Mouse (Mus musculus) heart, embryonic 11.5 days (tissue): ENCODE data around the gene Cyth1. TPM values are rescaled to one million over a fixed set of nuclear protein-coding genes. Genes with fewer than 3 reads are reported as not detected.

Experiments used
- polyA plus RNA-seq: library from polyadenylated mRNA; unstranded; fragments of >200 nt; fragmentation: Nextera tagmentation; extraction: Ambion mirVana; gene quantifications from 2 replicates; pipeline ENCODE4 v1.2.1, GENCODE M21; 2014

The Cyth1 gene
- polyA plus RNA-seq, 1 experiment from 2014 or later: 10.6 TPM

Other genes starting within 250 kb of the Cyth1 start
- gene Dnah17, start 118.0 kb downstream of the Cyth1 start, polyA plus RNA-seq: 0.04 and 0.20 TPM in 2 replicates
- gene Usp36, start 41.7 kb upstream of the Cyth1 start, polyA plus RNA-seq: 10.7 and 11.1 TPM in 2 replicates
- gene Cep295nl, start 93.9 kb upstream of the Cyth1 start, polyA plus RNA-seq: 0.18 and 0.31 TPM in 2 replicates
- 46.0 and 50.8 TPM in 2 replicates for gene Timp2, start 107.1 kb upstream of the Cyth1 start, polyA plus RNA-seq
- gene Lgals3bp, start 153.5 kb upstream of the Cyth1 start, polyA plus RNA-seq: 3.1 and 3.8 TPM in 2 replicates
- 16.0 and 17.1 TPM in 2 replicates for gene Cant1, start 170.5 kb upstream of the Cyth1 start, polyA plus RNA-seq
- gene C1qtnf1, start 179.6 kb upstream of the Cyth1 start, polyA plus RNA-seq: 2.7 and 4.2 TPM in 2 replicates
- gene Engase, start 228.2 kb upstream of the Cyth1 start, polyA plus RNA-seq: 3.9 and 4.3 TPM in 2 replicates